Mouse (Mus musculus): ENCODE measurements around the gene Chit1.

Chit1 gene

GRCm38 (mm10) chr1:134098726-134099515, 12.1 kb upstream of the Chit1 start:
- peak; percentile 99 for DNase-seq (ENCODE audit: low read depth, low spot score)

- peak; percentile 55 for DNase-seq (ENCODE audit: low read depth, low spot score)
Measured at GRCm38 (mm10) chr1:134099516-134100235, 11.4 kb upstream of the Chit1 start.

GRCm38 (mm10) chr1:134100401-134100800, 10.6 kb upstream of the Chit1 start:
- DNase-seq (ENCODE audit: low read depth, low spot score) = no peak

GRCm38 (mm10) chr1:134100928-134101327, 10.1 kb upstream of the Chit1 start:
- DNase-seq (ENCODE audit: low read depth, low spot score) = no peak

- no peak for DNase-seq (ENCODE audit: low read depth, low spot score)
Measured at GRCm38 (mm10) chr1:134101593-134101992, 9.4 kb upstream of the Chit1 start.

GRCm38 (mm10) chr1:134103861-134104260, 7.2 kb upstream of the Chit1 start:
- peak; percentile 79 for DNase-seq (ENCODE audit: low read depth, low spot score)

- DNase-seq (ENCODE audit: low read depth, low spot score) = no peak
Measured at GRCm38 (mm10) chr1:134105043-134105763, 5.8 kb upstream of the Chit1 start.

GRCm38 (mm10) chr1:134105764-134106430, 5.1 kb upstream of the Chit1 start:
- DNase-seq (ENCODE audit: low read depth, low spot score) = no peak

GRCm38 (mm10) chr1:134106719-134107118, 4.3 kb upstream of the Chit1 start:
- DNase-seq (ENCODE audit: low read depth, low spot score) = peak; percentile 57

- no peak for DNase-seq (ENCODE audit: low read depth, low spot score)
Measured at GRCm38 (mm10) chr1:134107777-134108176, 3.3 kb upstream of the Chit1 start.

GRCm38 (mm10) chr1:134110015-134110414, 1.0 kb upstream of the Chit1 start:
- no peak for DNase-seq (ENCODE audit: low read depth, low spot score)

- no peak for DNase-seq (ENCODE audit: low read depth, low spot score)
Measured at GRCm38 (mm10) chr1:134110449-134110848, 593 bp upstream of the Chit1 start.

- no peak for DNase-seq (ENCODE audit: low read depth, low spot score)
Measured at GRCm38 (mm10) chr1:134113560-134113959, 2.5 kb downstream of the Chit1 start.

GRCm38 (mm10) chr1:134114018-134114417, 3.0 kb downstream of the Chit1 start:
- no peak for DNase-seq (ENCODE audit: low read depth, low spot score)

- DNase-seq (ENCODE audit: low read depth, low spot score) = no peak
Measured at GRCm38 (mm10) chr1:134114730-134115129, 3.7 kb downstream of the Chit1 start.

GRCm38 (mm10) chr1:134115424-134115823, 4.4 kb downstream of the Chit1 start:
- no peak for DNase-seq (ENCODE audit: low read depth, low spot score)

GRCm38 (mm10) chr1:134117110-134117509, 6.1 kb downstream of the Chit1 start:
- no peak for DNase-seq (ENCODE audit: low read depth, low spot score)

GRCm38 (mm10) chr1:134120179-134120578, 9.1 kb downstream of the Chit1 start:
- peak; percentile 62 for DNase-seq (ENCODE audit: low read depth, low spot score)

- no peak for DNase-seq (ENCODE audit: low read depth, low spot score)
Measured at GRCm38 (mm10) chr1:134122195-134122594, 11.2 kb downstream of the Chit1 start.

GRCm38 (mm10) chr1:134133316-134133715, 22.3 kb downstream of the Chit1 start:
- peak; percentile 80 for DNase-seq (ENCODE audit: low read depth, low spot score)

- DNase-seq (ENCODE audit: low read depth, low spot score) = no peak
Measured at GRCm38 (mm10) chr1:134136351-134136750, 25.3 kb downstream of the Chit1 start.

- DNase-seq (ENCODE audit: low read depth, low spot score) = no peak
Measured at GRCm38 (mm10) chr1:134138424-134138823, 27.4 kb downstream of the Chit1 start.

Data from skeletal muscle tissue, adult 2 months (tissue).